Mouse (Mus musculus) heart, adult 2 months (tissue): ENCODE data around the gene Zbtb7b. TPM values are rescaled to one million over a fixed set of nuclear protein-coding genes. Genes with fewer than 3 reads are reported as not detected.

ENCODE experiments used
- DNase-seq, 2 experiments: peaks; one replicate each; pipeline ENCODE4 v3.0.0; 2021
- H3K27ac ChIP-seq: fragments of 200-600 bp; 2 replicates; pipeline ENCODE4 v1.8.1; 2022
- H3K27me3 ChIP-seq: fragments of 200-500 bp; 2 replicates; pipeline ENCODE4 v1.6.1; 2012; ENCODE audit warnings: mild to moderate bottlenecking, low read length, inconsistent platforms, mixed read lengths; ENCODE audit not compliant: control insufficient read depth, insufficient read depth
- H3K36me3 ChIP-seq: fragments of 200-500 bp; 2 replicates; pipeline ENCODE4 v1.6.1; 2012; ENCODE audit warnings: low read length, inconsistent platforms; ENCODE audit not compliant: control insufficient read depth, insufficient read depth
- H3K4me1 ChIP-seq: fragments of 200-500 bp; 2 replicates; pipeline ENCODE4 v1.6.1; 2011; ENCODE audit warnings: low read length; ENCODE audit not compliant: control insufficient read depth, insufficient read depth
- H3K4me3 ChIP-seq: fragments of 200-600 bp; 2 replicates; pipeline ENCODE4 v1.8.1; 2022
- H3K79me2 ChIP-seq: fragments of 200-500 bp; replicated peaks from 2 replicates; pipeline ENCODE4 v1.6.1; 2012; ENCODE audit warnings: mild to moderate bottlenecking, inconsistent platforms, low read length, moderate library complexity, mixed read lengths; ENCODE audit not compliant: control insufficient read depth, insufficient read depth
- H3K9ac ChIP-seq: fragments of 200-500 bp; 2 replicates; pipeline ENCODE4 v1.6.1; 2012; ENCODE audit warnings: low read depth, mild to moderate bottlenecking, control low read depth, inconsistent platforms, low read length, mixed read lengths
- CTCF ChIP-seq: fragments of 200-600 bp; IDR thresholded peaks from 2 replicates; pipeline ENCODE4 v1.8.1; 2022; ENCODE audit warnings: antibody characterized with exemption, mild to moderate bottlenecking, moderate library complexity
- EP300 ChIP-seq: fragments of 200-500 bp; IDR thresholded peaks from 2 replicates; pipeline ENCODE4 v1.6.1; 2011; ENCODE audit warnings: low read depth, low read length, control low read depth; ENCODE audit not compliant: insufficient read depth
- POLR2A ChIP-seq: fragments of 200-500 bp; IDR thresholded peaks from 2 replicates; pipeline ENCODE4 v1.6.1; 2011; ENCODE audit warnings: mild to moderate bottlenecking, low read depth, low read length, control low read depth; ENCODE audit not compliant: insufficient read depth
- WGBS: fragments of 180-500 bp; shearing (Covaris S2); methylation state at CpG from one replicate; pipeline ENCODE4 v1.1.7; 2018; 5-methylcytosine and 5-hydroxymethylcytosine counted together
- intact Hi-C: fragments of 180-260 bp; cut with DNase I; formaldehyde crosslinking; loops from one replicate; pipeline ENCODE4 v1.15.1; 2025
- polyA plus RNA-seq: library from polyadenylated mRNA; depleted of rRNA; stranded (reverse); fragments of >200 nt; gene quantifications from 2 replicates; pipeline ENCODE4 v1.2.3, GENCODE M21; 2012
- total RNA-seq, 2 experiments: library from RNA; stranded (reverse); gene quantifications; 2 replicates each; pipeline ENCODE4 v1.2.3; 2021

Gene Zbtb7b
- total and polyA plus RNA-seq, 3 experiments = 20.5 to 23.4 (median 21.5) TPM

GRCm38 (mm10) chr3:89333053-89333452 lies 61.5 kb downstream of the Zbtb7b start:
- Histone ChIP-seq H3K79me2 (no peaks in the 10 kb centered on the region), H3K27me3 (no peaks in the 10 kb centered on the region; the same call in 1 of the 2 replicates), H3K4me1 (peaks cover 2% of the 10 kb centered on the region; the same call in 1 of the 2 replicates), H3K36me3 (no peaks in the 10 kb centered on the region), H3K27ac (no peak overlapping the region), H3K9ac (no peak overlapping the region), H3K4me3 (no peak overlapping the region)
- TF ChIP-seq CTCF = no peak
- no peak for TF ChIP-seq EP300
- no peak for TF ChIP-seq POLR2A
- intact Hi-C loops = no loop called here
- DNase-seq = no peak
- 91% methylated on average over 11 of the region's 11 CpGs for WGBS

DNA sequence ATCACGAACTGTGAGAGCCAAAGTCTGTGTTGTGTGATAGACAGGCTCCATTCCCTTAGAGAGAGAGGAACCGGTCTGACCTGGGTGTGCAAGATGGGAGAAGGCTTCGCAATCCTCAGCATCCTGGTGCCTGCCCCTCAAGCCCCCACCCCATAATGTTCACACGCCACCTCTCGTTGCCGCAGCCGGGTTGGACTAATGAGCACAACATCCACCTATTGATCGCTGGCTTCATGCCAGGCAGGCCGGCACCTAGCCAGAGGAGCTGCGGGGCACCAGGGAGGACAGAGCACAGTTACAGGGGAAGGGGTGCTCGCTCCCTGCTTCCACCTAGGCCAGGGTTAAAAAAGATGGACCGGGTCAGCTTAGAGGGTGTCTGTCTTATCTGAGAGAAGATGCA lies 62.1 kb downstream of the Zbtb7b start:
- Histone ChIP-seq H3K27ac (no peak overlapping the region), H3K4me3 (no peak overlapping the region)
- no peak for DNase-seq

DNA sequence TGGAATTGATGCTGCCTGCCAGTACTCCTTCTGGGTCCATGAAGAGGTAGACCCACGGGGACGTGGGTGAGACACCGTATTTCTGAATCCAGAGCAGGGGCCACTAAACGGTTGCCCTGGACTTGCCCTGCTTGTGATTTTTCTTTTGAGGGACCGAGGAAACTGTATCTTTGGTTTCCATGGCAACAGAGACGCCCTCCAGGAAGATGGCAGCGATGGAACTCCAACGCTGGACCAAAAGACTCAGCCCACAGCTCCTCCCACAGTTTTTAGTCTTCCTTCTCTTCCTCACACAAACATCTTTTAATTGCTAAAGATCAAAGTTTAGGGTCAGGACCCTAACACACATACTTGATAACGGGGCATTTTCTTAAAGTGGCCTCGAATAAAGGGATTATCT lies 62.6 kb downstream of the Zbtb7b start:
- Histone ChIP-seq H3K36me3 (no peaks in the 10 kb centered on the region), H3K9ac (no peak overlapping the region), H3K4me1 (peaks cover under 1% of the 10 kb centered on the region; the same call in 1 of the 2 replicates), H3K79me2 (no peaks in the 10 kb centered on the region), H3K4me3 (no peak overlapping the region), H3K27ac (no peak overlapping the region), H3K27me3 (no peaks in the 10 kb centered on the region; the same call in 1 of the 2 replicates)
- intact Hi-C loops = no loop called here
- DNase-seq = no peak
- TF ChIP-seq CTCF = no peak
- no peak for TF ChIP-seq EP300
- TF ChIP-seq POLR2A = no peak
- WGBS = 73% methylated on average over 10 of the region's 10 CpGs

More for the DNA sequence above, 62.1 kb downstream of the Zbtb7b start:
- Histone ChIP-seq H3K36me3 (no peaks in the 10 kb centered on the region), H3K4me1 (peaks cover 2% of the 10 kb centered on the region; the same call in 1 of the 2 replicates), H3K79me2 (no peaks in the 10 kb centered on the region), H3K9ac (no peak overlapping the region), H3K27me3 (no peaks in the 10 kb centered on the region; the same call in 1 of the 2 replicates)
- WGBS = 64% methylated on average over 12 of the region's 12 CpGs
- TF ChIP-seq POLR2A = no peak
- TF ChIP-seq CTCF = no peak
- no peak for TF ChIP-seq EP300
- intact Hi-C loops = no loop called here

- TF ChIP-seq POLR2A (no peak), CTCF (no peak), EP300 (no peak)
- Histone ChIP-seq H3K9ac (no peak overlapping the region), H3K4me3 (no peak overlapping the region)
Observed at GRCm38 (mm10) chr3:89331561-89331960, 63.0 kb downstream of the Zbtb7b start.

GRCm38 (mm10) chr3:89330948-89331347 lies 63.6 kb downstream of the Zbtb7b start:
- Histone ChIP-seq H3K27me3 (no peaks in the 10 kb centered on the region; the same call in 1 of the 2 replicates), H3K79me2 (no peaks in the 10 kb centered on the region), H3K9ac (no peak overlapping the region), H3K36me3 (no peaks in the 10 kb centered on the region), H3K27ac (no peak overlapping the region), H3K4me1 (no peaks in the 10 kb centered on the region), H3K4me3 (no peak overlapping the region)
- intact Hi-C loops = no loop called here
- TF ChIP-seq POLR2A = no peak
- TF ChIP-seq EP300 = no peak
- no peak for TF ChIP-seq CTCF
- WGBS = 33% methylated on average over 10 of the region's 10 CpGs
- DNase-seq = no peak

More at GRCm38 (mm10) chr3:89331561-89331960, 63.0 kb downstream of the Zbtb7b start:
- Histone ChIP-seq H3K36me3 (no peaks in the 10 kb centered on the region), H3K27me3 (no peaks in the 10 kb centered on the region; the same call in 1 of the 2 replicates), H3K4me1 (no peaks in the 10 kb centered on the region), H3K27ac (no peak overlapping the region), H3K79me2 (no peaks in the 10 kb centered on the region)
- 74% methylated on average over 13 of the region's 13 CpGs for WGBS
- no peak for DNase-seq
- intact Hi-C loops = no loop called here

DNA sequence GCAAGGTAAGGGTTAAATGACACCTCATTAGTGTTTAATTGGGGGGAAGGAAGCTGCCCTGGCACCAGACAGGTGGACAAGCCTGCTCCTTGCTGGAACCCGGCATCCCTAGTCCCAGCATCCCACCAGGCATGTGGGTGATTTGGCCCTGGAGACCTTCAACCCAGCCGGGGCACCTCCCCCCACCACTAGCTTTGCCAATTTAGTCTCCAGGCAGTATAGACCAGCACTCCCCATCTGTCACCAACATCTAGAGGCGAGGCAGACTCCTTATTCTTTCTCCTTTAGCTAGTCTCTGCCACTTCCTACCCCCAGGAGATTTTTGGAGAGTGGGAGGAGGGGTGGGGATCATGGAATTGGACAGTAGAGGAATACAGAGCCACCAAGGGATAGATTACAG lies 64.2 kb downstream of the Zbtb7b start:
- no peak overlapping the region for H3K4me3 ChIP-seq
- no peaks in the 10 kb centered on the region for H3K4me1 ChIP-seq
- no peaks in the 10 kb centered on the region; the same call in 1 of the 2 replicates for H3K27me3 ChIP-seq
- H3K27ac ChIP-seq = no peak overlapping the region
- WGBS = 63% methylated on average over 3 of the region's 3 CpGs
- no peak for TF ChIP-seq POLR2A
- no peak for TF ChIP-seq EP300
- TF ChIP-seq CTCF = no peak
- intact Hi-C loops = no loop called here
- no peaks in the 10 kb centered on the region for H3K79me2 ChIP-seq
- DNase-seq = no peak
- no peaks in the 10 kb centered on the region for H3K36me3 ChIP-seq
- no peak overlapping the region for H3K9ac ChIP-seq
